Mouse (Mus musculus) intestine, postnatal 0 days (tissue): Measurements from ENCODE around the gene Plcg2. TPM values are rescaled to one million over a fixed set of nuclear protein-coding genes. Genes with fewer than 3 reads are reported as not detected.

Experiments used
- ATAC-seq: fragments of 200-750 bp; cut with Nextera tagmentation; 2 replicates; pipeline ENCODE4 v1.8.0; 2017; ENCODE audit warnings: mild to moderate bottlenecking, moderate TSS enrichment, moderate library complexity
- H3K27ac ChIP-seq: fragments of 300-500 bp; sonication (generic); 2 replicates; pipeline ENCODE4 v1.5.1; 2014; ENCODE audit warnings: mild to moderate bottlenecking, low read depth, low read length, moderate library complexity
- H3K27me3 ChIP-seq: fragments of 300-500 bp; sonication (generic); replicated peaks from 2 replicates; pipeline ENCODE4 v1.6.1; 2014; ENCODE audit warnings: low read length, mixed read lengths; ENCODE audit not compliant: control insufficient read depth, insufficient read depth
- H3K36me3 ChIP-seq: fragments of 300-500 bp; sonication (generic); 2 replicates; pipeline ENCODE4 v1.6.1; 2014; ENCODE audit warnings: mild to moderate bottlenecking, moderate library complexity; ENCODE audit not compliant: control insufficient read depth, insufficient read depth
- H3K4me1 ChIP-seq: fragments of 300-500 bp; sonication (generic); replicated peaks from 2 replicates; pipeline ENCODE4 v1.6.1; 2014; ENCODE audit warnings: antibody characterized with exemption, low read length, mixed read lengths; ENCODE audit not compliant: control insufficient read depth, insufficient read depth
- H3K4me2 ChIP-seq: fragments of 300-500 bp; sonication (generic); replicated peaks from 2 replicates; pipeline ENCODE4 v1.6.1; 2014; ENCODE audit warnings: low read depth, mild to moderate bottlenecking, moderate library complexity
- H3K4me3 ChIP-seq: fragments of 300-500 bp; sonication (generic); 2 replicates; pipeline ENCODE4 v1.5.1; 2014; ENCODE audit warnings: low read depth, low read length
- H3K9ac ChIP-seq: fragments of 300-500 bp; sonication (generic); 2 replicates; pipeline ENCODE4 v1.6.1; 2014; ENCODE audit warnings: mild to moderate bottlenecking, low read depth, low read length
- H3K9me3 ChIP-seq: fragments of 300-500 bp; sonication (generic); 2 replicates; pipeline ENCODE4 v1.6.1; 2016; ENCODE audit warnings: mixed run types; ENCODE audit not compliant: control insufficient read depth
- CTCF ChIP-seq: sonication (generic); IDR thresholded peaks from 2 replicates; pipeline ENCODE4 v1.5.1; 2016; ENCODE audit warnings: low read depth, mild to moderate bottlenecking, control low read depth, antibody characterized with exemption, moderate library complexity
- WGBS: fragments of 180-500 bp; shearing (Covaris S2); extraction: QIAGEN DNeasy Blood & Tissue Kit; methylation state at CpG from one replicate; pipeline ENCODE4 v1.1.7; 2014; 5-methylcytosine and 5-hydroxymethylcytosine counted together
- polyA plus RNA-seq: library from polyadenylated mRNA; unstranded; fragments of >200 nt; fragmentation: Nextera tagmentation; extraction: Ambion mirVana; gene quantifications from 2 replicates; pipeline ENCODE4 v1.2.1, GENCODE M21; 2015

Plcg2 gene
- polyA plus RNA-seq, 1 experiment from 2014 or later = 1.5 TPM

GRCm38 (mm10) chr8:117471174-117471573 lies 26.9 kb upstream of the Plcg2 start:
- H3K27ac ChIP-seq = no peak overlapping the region
- WGBS = 14% methylated on average over 3 of the region's 3 CpGs
- peak; percentile 39; the same call in 1 of the 2 replicates for ATAC-seq

GRCm38 (mm10) chr8:117471655-117472054 lies 26.4 kb upstream of the Plcg2 start:
- no peak overlapping the region for H3K4me3 ChIP-seq
- H3K27ac ChIP-seq = no peak overlapping the region
- WGBS = 68% methylated on average over 9 of the region's 9 CpGs
- no peak overlapping the region for H3K9ac ChIP-seq
- ATAC-seq = no peak
- H3K27me3 ChIP-seq = 0 out of 2 replicates have a peak, but pooled peaks cover 4% of the 10 kb centered on the region
- H3K4me2 ChIP-seq = no peak overlapping the region
- no peaks in the 10 kb centered on the region for H3K9me3 ChIP-seq
- TF ChIP-seq CTCF = no peak
- H3K36me3 ChIP-seq = no peaks in the 10 kb centered on the region
- H3K4me1 ChIP-seq = no peaks in the 10 kb centered on the region

More at GRCm38 (mm10) chr8:117471174-117471573, 26.9 kb upstream of the Plcg2 start:
- Histone ChIP-seq H3K9me3 (no peaks in the 10 kb centered on the region), H3K9ac (no peak overlapping the region), H3K4me3 (no peak overlapping the region), H3K36me3 (no peaks in the 10 kb centered on the region), H3K4me2 (no peak overlapping the region), H3K4me1 (no peaks in the 10 kb centered on the region), H3K27me3 (0 out of 2 replicates have a peak, but pooled peaks cover 4% of the 10 kb centered on the region)
- TF ChIP-seq CTCF = peak; percentile 92

- WGBS = 87% methylated on average over 4 of the region's 4 CpGs
- Histone ChIP-seq H3K27ac (no peak overlapping the region), H3K4me2 (no peak overlapping the region), H3K9me3 (no peaks in the 10 kb centered on the region), H3K27me3 (0 out of 2 replicates have a peak, but pooled peaks cover 4% of the 10 kb centered on the region), H3K4me3 (no peak overlapping the region), H3K4me1 (no peaks in the 10 kb centered on the region), H3K36me3 (no peaks in the 10 kb centered on the region), H3K9ac (no peak overlapping the region)
- no peak for TF ChIP-seq CTCF
- no peak for ATAC-seq
Measured at GRCm38 (mm10) chr8:117472332-117472731, 25.8 kb upstream of the Plcg2 start.

- Histone ChIP-seq H3K27me3 (0 out of 2 replicates have a peak, but pooled peaks cover 4% of the 10 kb centered on the region), H3K9ac (no peak overlapping the region), H3K27ac (no peak overlapping the region), H3K4me2 (no peak overlapping the region), H3K9me3 (0 out of 2 replicates have a peak, but pooled peaks cover 2% of the 10 kb centered on the region), H3K4me3 (no peak overlapping the region), H3K4me1 (no peaks in the 10 kb centered on the region), H3K36me3 (no peaks in the 10 kb centered on the region)
- ATAC-seq = peak; percentile 32; the same call in 1 of the 2 replicates
- TF ChIP-seq CTCF = peak; percentile 94
- WGBS = 3% methylated on average over 5 of the region's 5 CpGs
Measured at GRCm38 (mm10) chr8:117474944-117475343, 23.1 kb upstream of the Plcg2 start.

GRCm38 (mm10) chr8:117475819-117476218 lies 22.3 kb upstream of the Plcg2 start:
- Histone ChIP-seq H3K4me3 (no peak overlapping the region), H3K4me1 (no peaks in the 10 kb centered on the region), H3K27me3 (0 out of 2 replicates have a peak, but pooled peaks cover 3% of the 10 kb centered on the region), H3K9me3 (0 out of 2 replicates have a peak, but pooled peaks cover 2% of the 10 kb centered on the region), H3K9ac (no peak overlapping the region), H3K36me3 (no peaks in the 10 kb centered on the region), H3K27ac (no peak overlapping the region), H3K4me2 (no peak overlapping the region)
- WGBS = 65% methylated on average over 7 of the region's 7 CpGs
- ATAC-seq = no peak
- TF ChIP-seq CTCF = no peak

GRCm38 (mm10) chr8:117478082-117478481 lies 20.0 kb upstream of the Plcg2 start:
- ATAC-seq = no peak
- Histone ChIP-seq H3K4me1 (no peaks in the 10 kb centered on the region), H3K36me3 (no peaks in the 10 kb centered on the region), H3K27me3 (no peaks in the 10 kb centered on the region), H3K4me2 (no peak overlapping the region), H3K9ac (no peak overlapping the region), H3K27ac (no peak overlapping the region), H3K9me3 (0 out of 2 replicates have a peak, but pooled peaks cover 2% of the 10 kb centered on the region), H3K4me3 (no peak overlapping the region)
- no peak for TF ChIP-seq CTCF

GRCm38 (mm10) chr8:117479996-117480395 lies 18.1 kb upstream of the Plcg2 start:
- Histone ChIP-seq H3K9me3 (0 out of 2 replicates have a peak, but pooled peaks cover 2% of the 10 kb centered on the region), H3K4me2 (no peak overlapping the region), H3K27me3 (no peaks in the 10 kb centered on the region), H3K27ac (no peak overlapping the region), H3K9ac (no peak overlapping the region), H3K36me3 (no peaks in the 10 kb centered on the region), H3K4me3 (no peak overlapping the region), H3K4me1 (no peaks in the 10 kb centered on the region)
- TF ChIP-seq CTCF = no peak
- WGBS = 95% methylated on average over 9 of the region's 9 CpGs
- no peak for ATAC-seq
